Mouse (Mus musculus) limb, embryonic 10.5 days (tissue): ENCODE measurements around the gene Ccdc33. TPM values are rescaled to one million over a fixed set of nuclear protein-coding genes. Genes with fewer than 3 reads are reported as not detected.
A peak's percentile ranks its signal among the peaks of the same experiment; 100 is the strongest.

Experiments
- DNase-seq: peaks from one replicate; pipeline ENCODE4 v3.0.0-alpha.2; 2017; ENCODE audit warnings: low spot score
- H3K27ac ChIP-seq: fragments of 300-500 bp; sonication (generic); 2 replicates; pipeline ENCODE4 v1.5.1; 2016; ENCODE audit warnings: mild to moderate bottlenecking
- H3K27me3 ChIP-seq: fragments of 300-500 bp; sonication (generic); 2 replicates; pipeline ENCODE4 v1.6.1; 2016; ENCODE audit warnings: low read depth, mild to moderate bottlenecking; ENCODE audit not compliant: poor library complexity, severe bottlenecking
- H3K36me3 ChIP-seq: fragments of 300-500 bp; sonication (generic); 2 replicates; pipeline ENCODE4 v1.6.1; 2016; ENCODE audit warnings: mild to moderate bottlenecking, moderate library complexity
- H3K4me1 ChIP-seq: fragments of 300-500 bp; sonication (generic); 2 replicates; pipeline ENCODE4 v1.6.1; 2016
- H3K4me3 ChIP-seq: fragments of 300-500 bp; sonication (generic); 2 replicates; pipeline ENCODE4 v1.5.1; 2016; ENCODE audit warnings: mild to moderate bottlenecking, moderate library complexity
- H3K9me3 ChIP-seq: fragments of 300-500 bp; sonication (generic); replicated peaks from 2 replicates; pipeline ENCODE4 v1.6.1; 2016; ENCODE audit warnings: mild to moderate bottlenecking
- WGBS: fragments of 180-500 bp; shearing (Covaris S2); methylation state at CpG from one replicate; pipeline ENCODE4 v1.1.7; 2016; 5-methylcytosine and 5-hydroxymethylcytosine counted together
- polyA plus RNA-seq: library from polyadenylated mRNA; unstranded; fragments of >200 nt; fragmentation: Nextera tagmentation; extraction: Ambion mirVana; gene quantifications from 2 replicates; pipeline ENCODE4 v1.2.1, GENCODE M21; 2016

Ccdc33 gene
- polyA plus RNA-seq, 1 experiment from 2014 or later, result 0.26 TPM

DNA sequence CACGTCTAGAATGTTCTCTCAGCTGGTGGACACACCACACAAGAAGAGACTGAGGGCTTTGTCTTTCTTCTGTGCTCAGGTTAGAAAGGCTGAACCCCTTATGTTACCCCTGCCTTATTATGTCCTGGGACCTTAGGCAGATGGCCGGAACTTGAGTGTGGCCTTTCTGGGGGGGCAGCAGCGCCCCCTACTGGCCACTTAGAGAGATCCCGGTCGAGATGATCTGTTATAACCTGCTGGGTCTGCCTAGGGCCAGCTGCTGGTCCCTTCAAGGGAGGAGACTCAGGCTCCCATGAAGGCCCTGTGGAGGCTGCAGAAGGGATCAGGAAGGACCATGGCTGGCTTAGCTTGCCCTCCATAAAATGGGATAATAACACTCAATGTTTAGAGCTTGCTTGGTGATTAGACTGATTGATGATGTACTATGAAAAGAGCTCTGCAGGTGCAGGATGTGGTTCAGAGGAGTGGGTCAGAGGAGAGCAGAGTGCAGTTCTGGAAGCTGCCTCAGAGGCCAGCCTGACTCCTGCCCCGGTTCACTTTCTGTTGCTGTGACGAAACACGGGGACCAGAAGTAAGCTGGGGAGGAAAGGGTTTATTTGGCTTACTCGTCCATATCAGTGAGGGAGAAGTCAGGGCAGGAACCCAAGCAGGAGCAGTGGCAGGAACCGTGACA lies 128.0 kb downstream of the Ccdc33 start:
- H3K4me3 ChIP-seq, result no peak overlapping the region
- H3K27me3 ChIP-seq, result peaks cover 21% of the 10 kb centered on the region; the same call in 1 of the 2 replicates
- H3K27ac ChIP-seq, result no peak overlapping the region
- no peaks in the 10 kb centered on the region for H3K36me3 ChIP-seq
- peaks cover 37% of the 10 kb centered on the region for H3K4me1 ChIP-seq
- peak; percentile 60 for DNase-seq
- 42% methylated on average over 10 of the region's 10 CpGs for WGBS
- no peaks in the 10 kb centered on the region for H3K9me3 ChIP-seq

- no peak overlapping the region for H3K4me3 ChIP-seq
- H3K4me1 ChIP-seq, result peaks cover 33% of the 10 kb centered on the region
- DNase-seq, result no peak
- H3K27ac ChIP-seq, result no peak overlapping the region
- no peaks in the 10 kb centered on the region for H3K36me3 ChIP-seq
- H3K9me3 ChIP-seq, result no peaks in the 10 kb centered on the region
- 83% methylated on average over 6 of the region's 6 CpGs for WGBS
- H3K27me3 ChIP-seq, result peaks cover 20% of the 10 kb centered on the region; the same call in 1 of the 2 replicates
Observed at GRCm38 (mm10) chr9:57989309-57989708, 129.3 kb downstream of the Ccdc33 start.

DNA sequence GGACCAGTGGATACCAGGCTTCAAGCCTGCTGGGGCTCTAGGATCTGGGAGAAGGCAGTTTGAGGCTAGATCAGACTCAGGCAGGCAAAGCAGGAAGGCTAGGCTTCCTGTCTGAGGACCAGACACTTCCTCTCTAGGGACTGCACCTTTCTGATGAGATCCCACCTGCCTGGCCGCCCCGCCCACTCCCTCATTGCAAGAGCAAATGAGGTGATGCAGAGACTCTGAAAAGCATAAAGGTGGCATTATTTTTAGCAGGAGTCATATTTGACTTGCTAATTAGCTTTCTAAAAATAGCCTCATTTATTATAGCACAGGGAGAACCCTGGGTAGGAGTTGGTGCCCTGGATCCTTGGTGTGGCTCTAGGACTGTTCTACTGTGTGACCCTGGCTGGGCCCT lies 130.5 kb downstream of the Ccdc33 start:
- Histone ChIP-seq H3K4me3 (no peak overlapping the region), H3K4me1 (peaks cover 20% of the 10 kb centered on the region), H3K27ac (no peak overlapping the region), H3K9me3 (no peaks in the 10 kb centered on the region), H3K36me3 (no peaks in the 10 kb centered on the region), H3K27me3 (peaks cover 20% of the 10 kb centered on the region; the same call in 1 of the 2 replicates)
- no peak for DNase-seq
- WGBS, result 92% methylated on average over 2 of the region's 2 CpGs

DNA sequence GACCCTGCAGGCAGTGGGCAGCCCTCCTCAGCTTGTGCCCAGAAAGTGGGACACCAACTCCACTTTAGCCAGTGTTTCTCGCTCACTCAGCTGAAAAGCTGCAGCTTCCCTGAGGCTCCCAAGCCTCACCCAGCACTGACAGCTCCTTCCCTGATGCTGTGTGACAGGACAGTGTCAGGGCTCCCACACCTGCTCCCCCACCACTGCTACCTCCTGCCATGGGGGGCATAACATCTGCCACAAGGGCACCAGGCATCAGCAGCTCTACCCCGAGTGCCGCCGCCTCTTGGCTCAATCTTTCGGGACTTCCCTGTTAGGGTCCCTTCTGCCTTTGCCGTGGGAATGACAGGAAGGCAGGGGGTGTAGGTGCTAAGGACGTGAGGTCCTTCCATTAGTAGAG lies 132.3 kb downstream of the Ccdc33 start:
- Histone ChIP-seq H3K4me1 (0 out of 2 replicates have a peak, but pooled peaks cover 8% of the 10 kb centered on the region), H3K9me3 (no peaks in the 10 kb centered on the region), H3K36me3 (no peaks in the 10 kb centered on the region), H3K4me3 (no peak overlapping the region), H3K27me3 (peaks cover 16% of the 10 kb centered on the region; the same call in 1 of the 2 replicates), H3K27ac (no peak overlapping the region)
- 76% methylated on average over 7 of the region's 7 CpGs for whole genome bisulfite sequencing
- no peak for DNase-seq

DNA sequence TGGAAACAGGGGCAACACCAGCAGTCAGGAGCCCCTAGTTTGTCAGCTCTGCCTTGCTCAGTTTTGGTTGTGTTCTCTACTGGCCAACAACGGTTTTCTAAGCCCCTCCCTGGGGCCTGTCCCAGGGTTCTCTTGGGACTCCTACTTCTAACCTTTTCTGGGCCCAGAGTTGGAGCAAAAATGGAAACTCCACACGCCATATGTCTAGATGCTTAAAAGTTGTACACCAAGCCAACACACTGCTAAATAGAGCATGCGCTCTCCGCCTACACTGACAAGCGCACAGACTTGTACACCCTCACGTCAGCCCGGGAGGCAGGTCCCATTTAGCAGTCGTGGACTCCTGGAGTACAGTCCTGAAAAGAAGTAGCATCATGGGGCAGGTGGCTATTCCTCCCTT lies 133.3 kb downstream of the Ccdc33 start:
- WGBS, result 93% methylated on average over 8 of the region's 8 CpGs
- H3K4me3 ChIP-seq, result no peak overlapping the region
- no peak overlapping the region for H3K27ac ChIP-seq

DNA sequence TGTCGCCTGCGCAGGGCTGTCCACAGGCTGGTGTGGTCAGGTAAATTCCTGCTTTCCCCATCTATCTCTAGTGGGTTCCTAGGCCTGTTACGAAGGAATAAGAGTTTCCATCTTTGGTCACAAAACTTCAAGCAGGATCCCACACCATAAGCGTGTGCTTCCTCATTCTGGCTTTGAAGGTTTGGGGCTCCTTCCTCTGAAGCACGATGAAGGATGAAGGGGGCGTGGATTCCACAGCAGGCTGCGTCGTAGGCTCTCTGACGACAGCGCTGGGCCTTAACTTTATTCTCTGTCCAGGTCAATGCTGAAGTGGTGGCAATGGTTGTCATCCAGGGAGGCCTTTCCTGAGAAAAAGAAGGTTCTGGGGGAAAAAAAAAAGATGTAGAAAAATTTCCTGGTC lies 138.1 kb downstream of the Ccdc33 start:
- 86% methylated on average over 10 of the region's 10 CpGs for WGBS

More for the DNA sequence above, 133.3 kb downstream of the Ccdc33 start:
- no peak for DNase-seq
- Histone ChIP-seq H3K36me3 (no peaks in the 10 kb centered on the region), H3K4me1 (no peaks in the 10 kb centered on the region), H3K9me3 (no peaks in the 10 kb centered on the region), H3K27me3 (peaks cover 16% of the 10 kb centered on the region; the same call in 1 of the 2 replicates)

DNA sequence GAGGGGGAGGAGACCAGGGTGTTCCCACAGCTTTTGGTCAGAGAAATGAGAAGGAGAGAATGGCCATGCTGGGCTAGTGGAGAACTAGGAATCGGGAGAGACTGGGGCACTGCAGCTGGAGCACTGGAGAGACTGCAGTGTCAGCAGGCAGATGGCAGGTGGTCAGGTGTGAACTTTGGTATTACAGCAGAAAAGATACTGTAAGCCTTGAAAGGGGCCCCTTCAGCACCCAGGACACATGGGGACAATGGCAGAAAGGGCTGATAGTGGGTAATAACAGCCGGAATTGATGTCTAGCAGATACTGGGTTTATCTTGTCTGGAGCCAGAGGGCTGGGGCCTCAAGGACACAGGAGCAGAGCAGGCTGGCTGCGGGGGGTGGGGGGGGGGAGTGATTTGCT lies 139.8 kb downstream of the Ccdc33 start:
- no peaks in the 10 kb centered on the region for H3K9me3 ChIP-seq
- DNase-seq, result no peak
- 47% methylated on average over 3 of the region's 3 CpGs for WGBS
- H3K27ac ChIP-seq, result no peak overlapping the region
- H3K4me3 ChIP-seq, result no peak overlapping the region
- peaks cover 7% of the 10 kb centered on the region for H3K4me1 ChIP-seq
- H3K36me3 ChIP-seq, result no peaks in the 10 kb centered on the region
- H3K27me3 ChIP-seq, result peaks cover 3% of the 10 kb centered on the region; the same call in 1 of the 2 replicates

More for the DNA sequence above, 138.1 kb downstream of the Ccdc33 start:
- DNase-seq, result no peak
- Histone ChIP-seq H3K27me3 (peaks cover 3% of the 10 kb centered on the region; the same call in 1 of the 2 replicates), H3K9me3 (no peaks in the 10 kb centered on the region), H3K36me3 (no peaks in the 10 kb centered on the region), H3K4me1 (no peaks in the 10 kb centered on the region), H3K27ac (no peak overlapping the region), H3K4me3 (no peak overlapping the region)

Other genes with a start within 250 kb of the Ccdc33 start
- 123 and 130 TPM in 2 replicates for gene Ubl7, start 207.8 kb downstream of the Ccdc33 start, polyA plus RNA-seq
- gene Sema7a, start 178.7 kb downstream of the Ccdc33 start, polyA plus RNA-seq, result 0.20 and 0.26 TPM in 2 replicates
- 0.26 TPM in 1 of 2 replicates, not detected in the other for gene Cyp11a1, start 112.4 kb downstream of the Ccdc33 start, polyA plus RNA-seq
- 45.3 and 59.9 TPM in 2 replicates for gene Stra6, start 55.0 kb downstream of the Ccdc33 start, polyA plus RNA-seq
- 9.5 and 33.2 TPM in 2 replicates for gene Islr, start 85.5 kb upstream of the Ccdc33 start, polyA plus RNA-seq
- 0.11 TPM in 1 of 2 replicates, not detected in the other for gene Islr2, start 85.5 kb upstream of the Ccdc33 start, polyA plus RNA-seq
- 20.5 and 21.0 TPM in 2 replicates for gene Pml, start 131.0 kb upstream of the Ccdc33 start, polyA plus RNA-seq
- gene Stoml1, start 134.3 kb upstream of the Ccdc33 start, polyA plus RNA-seq, result 21.8 and 26.1 TPM in 2 replicates
- gene Loxl1, start 194.4 kb upstream of the Ccdc33 start, polyA plus RNA-seq, result 6.0 and 12.9 TPM in 2 replicates